Mouse (Mus musculus) neutrophil, adult 59 days (primary cell): Measurements from ENCODE around the gene Eif2b4. TPM values are rescaled to one million over a fixed set of nuclear protein-coding genes. Genes with fewer than 3 reads are reported as not detected.

Experiments
- total RNA-seq, 2 experiments: library from RNA; stranded (reverse); gene quantifications; 1 replicate in 1 of 2; 2 replicates in 1 of 2; pipeline ENCODE4 v1.2.4; 2023

Eif2b4 gene
- total RNA-seq = 10 to 100 TPM; 21.2 to 27.4 TPM

GRCm38 (mm10) chr5:31192939-31193630 lies at the start of gene Eif2b4, which contains the start of gene Snx17:
Eif2b4 (minus strand) TSS chr5:31193430.
Snx17 (plus strand) TSS chr5:31193227.

GRCm38 (mm10) chr5:31240637-31241521 lies 47.6 kb upstream of the Eif2b4 start, which contains the start of the genes Nrbp1 and Gm9970:
Nrbp1 (plus strand) TSS chr5:31240864.
Gm9970 (minus strand) TSS chr5:31241232.

GRCm38 (mm10) chr5:31220448-31221303 lies 27.4 kb upstream of the Eif2b4 start, which contains the start of gene Ppm1g:
Ppm1g (minus strand) TSS chr5:31220687.

GRCm38 (mm10) chr5:31201742-31202590 lies 8.7 kb upstream of the Eif2b4 start, which contains the start of gene Zfp513:
Zfp513 (minus strand) TSS chr5:31202303.

GRCm38 (mm10) chr5:31179766-31180630 lies 13.2 kb downstream of the Eif2b4 start, which contains the start of the genes Gm29609 and Gtf3c2:
Gm29609 (minus strand) TSS chr5:31179911.
Gtf3c2 (minus strand) TSS chr5:31180144.

GRCm38 (mm10) chr5:31154152-31154553 lies 39.1 kb downstream of the Eif2b4 start, which contains the start of gene Mpv17:
Mpv17 (minus strand) TSS chr5:31154251.

GRCm38 (mm10) chr5:31138241-31138967 lies 54.8 kb downstream of the Eif2b4 start, which contains the start of gene Ucn:
Ucn (minus strand) TSS chr5:31138829.

Other genes with a start within 250 kb of the Eif2b4 start
- not detected for gene Cgref1, start 247.8 kb downstream of the Eif2b4 start, total RNA-seq
- gene Preb, start 233.1 kb downstream of the Eif2b4 start, total RNA-seq = 100 to 1,000 TPM; 319 to 353 TPM
- gene Tcf23, start 224.8 kb downstream of the Eif2b4 start, total RNA-seq = not detected
- 10 to 100 TPM; 17.9 to 23.8 TPM for gene Atraid, start 145.1 kb downstream of the Eif2b4 start, total RNA-seq
- gene Slc5a6, start 144.5 kb downstream of the Eif2b4 start, total RNA-seq = 1 to 10 TPM; 2.4 to 3.2 TPM
- gene Cad, start 138.7 kb downstream of the Eif2b4 start, total RNA-seq = 10 to 100 TPM; 17.6 to 19.8 TPM
- gene Dnajc5g, start 87.1 kb downstream of the Eif2b4 start, total RNA-seq = not detected
- gene Slc30a3, start 85.2 kb downstream of the Eif2b4 start, total RNA-seq = not detected
- not detected for gene Trim54, start 76.7 kb downstream of the Eif2b4 start, total RNA-seq
- not detected for gene Ucn, start 54.6 kb downstream of the Eif2b4 start, total RNA-seq
- 10 to 100 TPM in 1 of 2 experiments, 1 to 10 TPM in 1; 8.7 to 11.5 TPM for gene Mpv17, start 39.2 kb downstream of the Eif2b4 start, total RNA-seq
- gene Gm29609, start 13.5 kb downstream of the Eif2b4 start, total RNA-seq = 1 to 10 TPM in 1 of 2 experiments, under 1 TPM in 1; 0.56 to 1.1 TPM
- gene Gtf3c2, start 13.3 kb downstream of the Eif2b4 start, total RNA-seq = 10 to 100 TPM; 72.0 to 74.7 TPM
- gene Snx17, start 203 bp downstream of the Eif2b4 start, total RNA-seq = 10 to 100 TPM; 48.7 to 57.6 TPM
- 10 to 100 TPM; 27.5 to 31.2 TPM for gene Zfp513, start 8.9 kb upstream of the Eif2b4 start, total RNA-seq
- gene Ppm1g, start 27.3 kb upstream of the Eif2b4 start, total RNA-seq = 10 to 100 TPM; 78.2 to 80.5 TPM
- gene Nrbp1, start 47.4 kb upstream of the Eif2b4 start, total RNA-seq = 100 to 1,000 TPM; 185 to 192 TPM
- 1 to 10 TPM in 1 of 2 experiments, not detected in 1; 2.6 TPM for gene Gm9970, start 47.8 kb upstream of the Eif2b4 start, total RNA-seq
- gene Krtcap3, start 58.3 kb upstream of the Eif2b4 start, total RNA-seq = 10 to 100 TPM; 11.2 TPM
- gene Ift172, start 97.7 kb upstream of the Eif2b4 start, total RNA-seq = 10 to 100 TPM in 1 of 2 experiments, 1 to 10 TPM in 1; 9.8 to 11.8 TPM
- gene Fndc4, start 102.7 kb upstream of the Eif2b4 start, total RNA-seq = not detected
- not detected for gene Gckr, start 104.0 kb upstream of the Eif2b4 start, total RNA-seq